Mouse (Mus musculus): ENCODE measurements around the gene Kcnq1. TPM values are rescaled to one million over a fixed set of nuclear protein-coding genes. Genes with fewer than 3 reads are reported as not detected.

Kcnq1 gene
- total and polyA plus RNA-seq, 3 experiments, result 0.63 to 0.96 TPM; not detected in 1

DNA sequence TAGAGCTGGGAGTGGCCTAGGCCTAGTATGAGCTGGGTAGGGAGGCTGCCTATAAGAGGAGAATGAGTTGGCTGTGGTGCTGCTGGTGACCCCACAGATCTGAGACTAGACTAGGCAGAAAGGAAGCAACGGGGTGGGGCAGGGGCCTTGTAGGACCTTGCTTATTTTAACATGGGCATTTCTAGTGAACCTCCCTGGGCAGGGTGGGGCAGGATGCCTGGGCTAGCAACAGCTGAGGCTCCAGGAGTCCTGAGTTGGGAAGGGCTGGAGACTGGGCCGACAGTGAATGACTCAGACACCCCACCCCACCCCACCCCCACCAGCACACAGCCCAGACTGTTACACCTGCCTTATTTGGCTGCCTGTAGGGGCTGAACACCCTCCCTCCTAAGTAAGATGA lies 43.5 kb upstream of the Kcnq1 start:
- H3K27ac ChIP-seq (ENCODE audit: control insufficient read depth, low read depth, low read length), result no peak overlapping the region
- DNase-seq (ENCODE audit: low read depth, low spot score), result no peak
- TF ChIP-seq MXI1 (IDR thresholded peaks at IDR 0.05; ENCODE audit: low read depth, low read length), result no peak
- no peak for TF ChIP-seq RAD21 (IDR thresholded peaks at IDR 0.05; ENCODE audit: low read depth, low read length)
- peaks cover 3% of the 10 kb centered on the region; the same call in 1 of the 2 replicates for H3K79me2 ChIP-seq (ENCODE audit: control insufficient read depth, insufficient read depth, low read length, poor library complexity)
- no peak overlapping the region for H3K9ac ChIP-seq (ENCODE audit: control insufficient read depth, low read depth, low read length, poor library complexity, severe bottlenecking)
- no peak overlapping the region for H3K4me3 ChIP-seq (ENCODE audit: control insufficient read depth in 1 of 2, insufficient read depth in 1 of 2, low read depth in 2 of 2, low read length in 2 of 2)
- no peaks in the 10 kb centered on the region for H3K27me3 ChIP-seq (ENCODE audit: control insufficient read depth in 1 of 2, insufficient read depth in 2 of 2, low read length in 2 of 2)
- peaks cover 14 to 23% of the 10 kb centered on the region in 2 experiments for H3K4me1 ChIP-seq (ENCODE audit: control insufficient read depth in 1 of 2, insufficient read depth in 2 of 2, low read length in 2 of 2)
- peaks cover 2 to 19% of the 10 kb centered on the region in 2 experiments; a peak in 3 of 4 replicates for H3K36me3 ChIP-seq (ENCODE audit: control insufficient read depth in 1 of 2, insufficient read depth in 2 of 2, low read length in 2 of 2)
- H3K9me3 ChIP-seq (replicated peaks; ENCODE audit: insufficient read depth, low read length), result no peaks in the 10 kb centered on the region

DNA sequence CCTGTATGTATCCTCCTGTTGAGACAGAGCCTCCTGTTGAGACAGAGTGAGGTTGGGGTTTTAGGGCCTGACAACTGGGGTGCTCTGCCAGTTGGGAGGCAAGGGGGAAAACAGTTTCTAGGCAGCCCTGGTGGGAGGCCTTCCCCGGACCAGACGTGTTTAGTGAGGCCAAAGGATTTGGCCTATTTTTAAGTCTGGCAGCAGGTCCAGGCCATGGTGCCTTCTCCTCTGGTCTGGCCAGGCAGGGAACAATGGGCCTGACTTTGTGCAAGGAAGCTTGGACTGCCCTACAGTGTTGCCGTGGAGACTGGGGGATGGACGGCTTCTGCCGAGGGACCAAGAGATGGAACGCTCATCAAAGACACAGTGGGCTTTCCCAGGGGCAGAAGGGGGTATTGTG lies 41.9 kb upstream of the Kcnq1 start:
- no peak overlapping the region for H3K27ac ChIP-seq (ENCODE audit: control insufficient read depth, low read depth, low read length)
- DNase-seq (ENCODE audit: low read depth, low spot score), result no peak
- no peaks in the 10 kb centered on the region for H3K9me3 ChIP-seq (replicated peaks; ENCODE audit: insufficient read depth, low read length)
- peaks cover 1% of the 10 kb centered on the region for H3K79me2 ChIP-seq (ENCODE audit: control insufficient read depth, insufficient read depth, low read length, poor library complexity)
- H3K4me1 ChIP-seq (ENCODE audit: control insufficient read depth in 1 of 2, insufficient read depth in 2 of 2, low read length in 2 of 2), result peaks cover 4 to 20% of the 10 kb centered on the region in 2 experiments
- H3K27me3 ChIP-seq (ENCODE audit: control insufficient read depth in 1 of 2, insufficient read depth in 2 of 2, low read length in 2 of 2), result no peaks in the 10 kb centered on the region
- H3K36me3 ChIP-seq (ENCODE audit: control insufficient read depth in 1 of 2, insufficient read depth in 2 of 2, low read length in 2 of 2), result peaks cover 2 to 14% of the 10 kb centered on the region in 2 experiments; a peak in 3 of 4 replicates
- H3K4me3 ChIP-seq (ENCODE audit: control insufficient read depth in 1 of 2, insufficient read depth in 1 of 2, low read depth in 2 of 2, low read length in 2 of 2), result no peak overlapping the region
- no peak overlapping the region for H3K9ac ChIP-seq (ENCODE audit: control insufficient read depth, low read depth, low read length, poor library complexity, severe bottlenecking)
- no peak for TF ChIP-seq ZC3H11A (IDR thresholded peaks at IDR 0.05; ENCODE audit: low read depth, low read length)
- no peak for TF ChIP-seq TCF12 (IDR thresholded peaks at IDR 0.05; ENCODE audit: low read depth, low read length)
- no peak for TF ChIP-seq MAZ (IDR thresholded peaks at IDR 0.05; ENCODE audit: low read depth, low read length)
- no peak for TF ChIP-seq SMC3 (IDR thresholded peaks at IDR 0.05; ENCODE audit: low read depth, low read length)
- no peak for TF ChIP-seq MXI1 (IDR thresholded peaks at IDR 0.05; ENCODE audit: low read depth, low read length)
- TF ChIP-seq GATA1 (IDR thresholded peaks at IDR 0.05; ENCODE audit: low read depth, low read length), result no peak
- TF ChIP-seq MEF2A (IDR thresholded peaks at IDR 0.05; ENCODE audit: extremely low read depth, insufficient replicate concordance, low read depth, low read length, poor library complexity, severe bottlenecking), result no peak
- TF ChIP-seq ELF1 (IDR thresholded peaks at IDR 0.05; ENCODE audit: low read depth, low read length), result no peak
- TF ChIP-seq USF1 (IDR thresholded peaks at IDR 0.05; ENCODE audit: low read depth, low read length), result no peak
- no peak for TF ChIP-seq HCFC1 (IDR thresholded peaks at IDR 0.05; ENCODE audit: low read depth, low read length)
- no peak for TF ChIP-seq CHD2 (IDR thresholded peaks at IDR 0.05; ENCODE audit: low read length)
- no peak for TF ChIP-seq POLR2AphosphoS2 (IDR thresholded peaks at IDR 0.05; ENCODE audit: low read length)
- TF ChIP-seq POLR2A (IDR thresholded peaks at IDR 0.05; ENCODE audit: control insufficient read depth in 1 of 2, insufficient read depth in 1 of 2, low read depth in 1 of 2, low read length in 2 of 2, poor library complexity in 1 of 2), result no peak
- no peak for TF ChIP-seq NRF1 (IDR thresholded peaks at IDR 0.05; ENCODE audit: insufficient read depth, low read depth, low read length, poor library complexity, severe bottlenecking)
- TF ChIP-seq ETS1 (IDR thresholded peaks at IDR 0.05; ENCODE audit: low read depth, low read length), result no peak
- TF ChIP-seq POLR2AphosphoS5 (IDR thresholded peaks at IDR 0.05; ENCODE audit: borderline replicate concordance, low read depth, low read length), result no peak
- TF ChIP-seq JUND (IDR thresholded peaks at IDR 0.05; ENCODE audit: low read depth, low read length), result no peak
- no peak for TF ChIP-seq BHLHE40 (IDR thresholded peaks at IDR 0.05; ENCODE audit: borderline replicate concordance, low read depth, low read length)
- no peak for TF ChIP-seq RCOR1 (IDR thresholded peaks at IDR 0.05; ENCODE audit: low read depth, low read length)
- TF ChIP-seq ZMIZ1 (IDR thresholded peaks at IDR 0.05; ENCODE audit: low read depth, low read length), result no peak

All from MEL (cell line).